9 mouse cellular contexts compared by ENCODE assay signal in genomic region chr3:28408859-28409459, GRCm38 (mm10).
DNase-seq lines count a peak whose midpoint lies in the region; ATAC-seq and TF ChIP-seq lines count a peak whose summit lies in the region.
"Had no signal": no experiment of that assay in that cellular context is flagged by ENCODE, and none has a peak within 500 bp of the region (broad histone marks: within the 10 kb centered on the region; RNA-seq: fewer than 3 reads in every experiment).

No protein-coding gene starts in this region.

- ATAC-seq in forebrain, embryonic 14.5 days = peak; percentile 91
- peak; percentile 69; the same call in 1 of the 2 replicates for ATAC-seq in heart, embryonic 15.5 days (replicated peaks; ENCODE audit: insufficient number of reproducible peaks, insufficient read depth, low FRiP score, low read depth)
- peak; percentile 92 for ATAC-seq in kidney, postnatal 0 days (replicated peaks; ENCODE audit: low FRiP score, low read depth)
- peak; percentile 83 for ATAC-seq in midbrain, postnatal 0 days (ENCODE audit: low FRiP score)

- peak; percentile 38 for TF ChIP-seq CTCF in kidney, postnatal 0 days (IDR thresholded peaks at IDR 0.05; ENCODE audit: low read depth)
- TF ChIP-seq CTCF in midbrain, postnatal 0 days (IDR thresholded peaks at IDR 0.05) = peak; percentile 46

- no peak overlapping the region for H3K9ac ChIP-seq in forebrain, embryonic 14.5 days (ENCODE audit: low read length)
- no peak overlapping the region for H3K9ac ChIP-seq in heart, embryonic 15.5 days
- no peak overlapping the region for H3K9ac ChIP-seq in kidney, postnatal 0 days (ENCODE audit: low read depth, low read length)
- H3K9ac ChIP-seq in midbrain, postnatal 0 days (replicated peaks; ENCODE audit: low read length, poor library complexity, severe bottlenecking) = no peak overlapping the region

- H3K4me2 ChIP-seq in forebrain, embryonic 14.5 days (ENCODE audit: low read length) = no peak overlapping the region
- no peak overlapping the region for H3K4me2 ChIP-seq in heart, embryonic 15.5 days
- peak overlapping the region; percentile 26; the same call in 1 of the 2 replicates for H3K4me2 ChIP-seq in kidney, postnatal 0 days (ENCODE audit: low read length)
- no peak overlapping the region for H3K4me2 ChIP-seq in midbrain, postnatal 0 days (ENCODE audit: low read depth, low read length, poor library complexity, severe bottlenecking)

- peak overlapping the region; percentile 49; the same call in 1 of the 2 replicates for H3K27ac ChIP-seq in forebrain, embryonic 14.5 days (ENCODE audit: low read depth, low read length)
- no peak overlapping the region for H3K27ac ChIP-seq in heart, embryonic 15.5 days
- 0 out of 2 replicates have a peak overlapping the region, but pooled peaks have one; percentile 5 for H3K27ac ChIP-seq in kidney, postnatal 0 days
- no peak overlapping the region for H3K27ac ChIP-seq in midbrain, postnatal 0 days (ENCODE audit: low read depth, low read length)
- H3K27ac ChIP-seq: macrophage had no signal

- no peaks in the 10 kb centered on the region for H3K36me3 ChIP-seq in forebrain, embryonic 14.5 days (ENCODE audit: control insufficient read depth, insufficient read depth, low read length)
- no peaks in the 10 kb centered on the region for H3K36me3 ChIP-seq in heart, embryonic 15.5 days
- no peaks in the 10 kb centered on the region for H3K36me3 ChIP-seq in kidney, postnatal 0 days (ENCODE audit: insufficient read depth, low read length)
- no peaks in the 10 kb centered on the region for H3K36me3 ChIP-seq in midbrain, postnatal 0 days (ENCODE audit: insufficient read depth, low read length)

- H3K4me1 ChIP-seq in forebrain, embryonic 14.5 days (ENCODE audit: control insufficient read depth, insufficient read depth, low read length) = peaks cover 4% of the 10 kb centered on the region; the same call in 1 of the 2 replicates
- H3K4me1 ChIP-seq in heart, embryonic 15.5 days (replicated peaks) = no peaks in the 10 kb centered on the region
- H3K4me1 ChIP-seq in kidney, postnatal 0 days (replicated peaks; ENCODE audit: insufficient read depth, low read length) = no peaks in the 10 kb centered on the region
- no peaks in the 10 kb centered on the region; the same call in 1 of the 2 replicates for H3K4me1 ChIP-seq in midbrain, postnatal 0 days (ENCODE audit: insufficient read depth, low read length)

- H3K4me3 ChIP-seq in forebrain, embryonic 14.5 days (ENCODE audit: low read depth, low read length) = no peak overlapping the region
- no peak overlapping the region for H3K4me3 ChIP-seq in heart, embryonic 15.5 days
- H3K4me3 ChIP-seq in kidney, postnatal 0 days (replicated peaks; ENCODE audit: low read depth, low read length) = no peak overlapping the region
- no peak overlapping the region for H3K4me3 ChIP-seq in midbrain, postnatal 0 days (ENCODE audit: low read depth, low read length)

- H3K9me3 ChIP-seq in forebrain, embryonic 14.5 days (replicated peaks; ENCODE audit: control insufficient read depth, low read length) = no peaks in the 10 kb centered on the region
- no peaks in the 10 kb centered on the region for H3K9me3 ChIP-seq in heart, embryonic 15.5 days (replicated peaks)
- H3K9me3 ChIP-seq in kidney, postnatal 0 days (replicated peaks; ENCODE audit: low read length) = no peaks in the 10 kb centered on the region
- H3K9me3 ChIP-seq in midbrain, postnatal 0 days (ENCODE audit: low read length) = no peaks in the 10 kb centered on the region

- no peaks in the 10 kb centered on the region for H3K27me3 ChIP-seq in forebrain, embryonic 14.5 days (replicated peaks; ENCODE audit: control insufficient read depth, insufficient read depth, low read length)
- H3K27me3 ChIP-seq in heart, embryonic 15.5 days = no peaks in the 10 kb centered on the region
- no peaks in the 10 kb centered on the region for H3K27me3 ChIP-seq in kidney, postnatal 0 days (ENCODE audit: insufficient read depth, low read length)
- H3K27me3 ChIP-seq in midbrain, postnatal 0 days (ENCODE audit: insufficient read depth, low read length) = no peaks in the 10 kb centered on the region

- 39% methylated on average over 12 of the region's 12 CpGs for WGBS in forebrain, embryonic 14.5 days
- WGBS in heart, embryonic 15.5 days = 54% methylated on average over 12 of the region's 12 CpGs
- WGBS in kidney, postnatal 0 days = 37% methylated on average over 12 of the region's 12 CpGs
- 34% methylated on average over 12 of the region's 12 CpGs for WGBS in midbrain, postnatal 0 days

- peak; percentile 51 for DNase-seq in urinary bladder, postnatal 14 days (ENCODE audit: low spot score)
- no peak for DNase-seq in urinary bladder, adult 18-20 months (ENCODE audit: low spot score in 2 of 2)
- DNase-seq in forebrain, embryonic 14.5 days (ENCODE audit: low spot score) = peak; percentile 81
- DNase-seq in kidney, postnatal 0 days (ENCODE audit: low spot score) = peak; percentile 77
- DNase-seq in liver = peak; percentile 70
- DNase-seq in midbrain, postnatal 0 days (ENCODE audit: low spot score) = peak; percentile 90
- peak; percentile 60 for DNase-seq in testis, postnatal 10 days (ENCODE audit: low spot score)

Comparison
In these comparisons a context has a peak if more than half of its experiments do, and no peak if none do; other contexts are left out.
1. DNase-seq: peak in urinary bladder, postnatal 14 days (single experiment), forebrain, embryonic 14.5 days (single experiment), kidney, postnatal 0 days (single experiment), liver (single experiment), midbrain, postnatal 0 days (single experiment) and testis, postnatal 10 days (single experiment); none in urinary bladder, adult 18-20 months (0 of 2).
2. H3K27ac ChIP-seq: peak in forebrain, embryonic 14.5 days (single experiment) and kidney, postnatal 0 days (single experiment); none in heart, embryonic 15.5 days (single experiment) and midbrain, postnatal 0 days (single experiment).
3. Peak in every context shown above with its lines, with median percentiles within 50 percentile points of each other: ATAC-seq.